Mouse (Mus musculus) lung, postnatal 25 days (tissue): Measurements from ENCODE around the gene Cdadc1.

Source experiments
- DNase-seq: peaks from one replicate; pipeline ENCODE4 v3.0.0; 2022; ENCODE audit warnings: low spot score

Cdadc1 gene

DNA sequence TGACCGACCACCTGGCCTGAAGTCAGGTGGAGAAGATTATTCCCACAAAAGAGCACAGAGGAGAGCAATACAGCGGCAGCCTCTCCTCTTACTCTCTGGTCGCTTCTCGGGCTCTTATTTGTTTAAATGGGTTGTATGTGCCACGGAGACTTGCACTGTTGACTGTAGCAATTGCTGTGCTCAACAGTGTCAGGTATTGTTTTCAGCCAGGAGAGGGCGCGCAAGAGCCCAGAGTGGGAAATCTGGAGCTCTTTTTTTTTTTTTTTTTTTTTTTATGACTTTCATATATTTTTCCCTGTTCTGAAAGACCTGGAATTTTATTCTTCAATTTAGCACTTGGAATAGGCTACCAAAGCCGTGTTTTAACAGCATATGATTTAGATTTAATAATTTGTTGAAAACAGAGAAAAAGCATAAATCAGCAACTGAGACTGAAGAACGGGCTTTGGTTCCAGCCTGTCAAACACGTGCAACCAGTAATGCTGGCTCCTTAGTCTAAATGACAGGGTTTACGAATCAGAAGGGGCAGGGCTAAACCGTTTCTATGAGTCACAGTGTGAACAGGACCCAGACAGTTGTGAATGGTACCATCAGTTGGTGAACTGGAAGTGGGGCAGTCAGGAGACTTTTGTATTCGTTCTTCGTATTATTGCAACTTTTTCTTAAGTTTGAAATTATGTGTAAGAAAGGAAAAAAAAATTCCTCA is 15.3 kb upstream of the Cdadc1 start:
- DNase-seq, result peak; percentile 43

DNA sequence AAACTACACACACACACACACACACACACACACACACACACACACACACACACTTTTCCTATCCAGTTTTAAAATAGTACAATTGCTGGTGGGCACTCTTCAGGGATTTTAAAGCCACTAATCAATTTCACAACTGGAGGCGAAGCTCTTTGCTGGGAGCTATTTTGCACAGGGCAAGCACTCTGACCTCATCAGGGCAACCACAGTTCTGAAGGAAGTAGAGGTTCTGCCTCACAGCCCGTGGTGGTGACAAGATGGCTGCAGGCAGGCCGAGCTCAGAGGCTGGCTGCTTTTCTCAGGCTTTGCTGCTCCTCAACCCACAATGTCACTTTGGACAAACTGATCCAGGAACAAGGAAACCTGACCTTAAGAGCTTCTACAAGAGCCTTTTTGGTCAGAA is 9.3 kb upstream of the Cdadc1 start:
- no peak for DNase-seq

GRCm38 (mm10) chr14:59605671-59606353 is 8.1 kb upstream of the Cdadc1 start:
- peak; percentile 55 for DNase-seq

GRCm38 (mm10) chr14:59604002-59604645 is 6.4 kb upstream of the Cdadc1 start:
- peak; percentile 52 for DNase-seq

GRCm38 (mm10) chr14:59598260-59598627 is 485 bp upstream of the Cdadc1 start:
- DNase-seq, result no peak

- DNase-seq, result no peak
Measured at GRCm38 (mm10) chr14:59594988-59595387, 2.8 kb downstream of the Cdadc1 start.

DNA sequence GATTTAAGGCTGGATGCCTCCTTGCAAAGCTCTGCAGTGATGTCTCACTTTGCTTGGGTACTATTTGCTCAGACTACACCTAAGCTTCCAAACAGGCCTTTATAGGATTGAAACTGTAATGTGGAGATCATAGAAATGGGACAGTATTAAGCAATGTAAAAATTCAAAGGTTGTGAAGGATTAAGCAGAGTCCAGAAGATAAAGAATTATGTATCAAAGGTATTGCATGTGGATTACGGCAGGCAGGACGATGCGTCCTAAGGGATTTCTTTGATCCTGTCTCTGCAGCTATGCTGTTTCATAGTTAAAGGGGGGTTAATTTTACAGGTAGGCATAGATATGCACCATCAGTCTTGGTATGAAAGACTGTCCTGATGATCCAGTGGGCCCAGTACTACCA is 5.2 kb downstream of the Cdadc1 start:
- DNase-seq, result no peak

DNA sequence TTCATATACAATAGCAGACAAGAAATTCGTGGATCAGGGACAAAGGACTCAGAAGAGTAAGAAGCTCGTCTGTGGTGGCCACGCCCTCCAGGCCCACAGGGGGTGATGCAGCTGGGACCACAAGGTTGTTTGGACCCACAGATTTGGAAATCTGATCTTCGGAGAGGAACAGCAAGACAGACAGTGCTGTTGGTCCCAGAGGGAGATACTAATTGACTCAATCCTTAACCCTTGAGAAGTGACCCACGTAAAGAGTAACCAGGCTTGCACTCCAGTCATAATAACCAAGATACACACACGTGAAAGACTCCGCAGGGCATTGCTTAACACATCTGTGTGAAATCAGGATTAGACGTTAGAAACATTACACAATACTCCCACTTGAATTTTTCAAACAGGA is 5.9 kb downstream of the Cdadc1 start:
- peak; percentile 6 for DNase-seq

- DNase-seq, result peak; percentile 7
Measured at GRCm38 (mm10) chr14:59590614-59591013, 7.1 kb downstream of the Cdadc1 start.

DNA sequence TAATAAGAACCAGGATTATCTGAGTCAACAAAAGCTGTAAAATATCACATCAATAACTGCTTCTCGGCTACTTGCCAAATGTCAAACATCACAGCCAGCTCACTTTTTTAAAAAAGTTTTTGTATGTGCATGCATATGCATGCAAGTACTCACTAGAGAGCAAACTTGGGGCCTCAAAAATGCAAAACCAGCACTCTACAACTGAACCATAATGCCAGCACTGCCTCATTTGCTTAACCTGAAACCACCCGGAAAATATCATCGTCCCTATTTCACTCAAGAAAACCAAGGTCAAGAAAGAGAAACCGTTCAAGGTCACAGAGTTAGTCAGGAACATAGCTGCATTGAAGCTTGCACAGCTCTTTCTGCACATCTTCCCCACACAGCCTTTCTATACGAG is 21.4 kb downstream of the Cdadc1 start:
- DNase-seq, result no peak

DNA sequence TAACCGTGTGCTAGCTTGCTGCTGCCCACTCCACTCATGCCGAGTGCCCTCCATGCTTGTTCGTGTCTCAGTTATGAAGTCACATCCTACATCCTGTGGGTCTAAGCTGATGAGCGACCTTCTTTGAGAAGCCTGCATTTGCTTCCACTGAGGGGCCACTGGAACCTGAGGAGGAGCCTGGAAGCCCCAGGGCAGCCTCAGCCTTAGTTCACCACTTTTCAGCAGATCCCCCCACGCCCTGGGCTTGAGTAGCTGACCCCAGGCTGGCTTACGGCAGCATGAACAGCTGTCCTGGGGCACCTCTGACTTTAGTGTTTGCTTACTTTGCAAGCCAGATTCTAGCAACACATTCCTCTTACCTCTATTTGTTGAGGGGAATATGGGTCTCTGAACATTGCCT is 31.0 kb downstream of the Cdadc1 start:
- DNase-seq, result no peak

DNA sequence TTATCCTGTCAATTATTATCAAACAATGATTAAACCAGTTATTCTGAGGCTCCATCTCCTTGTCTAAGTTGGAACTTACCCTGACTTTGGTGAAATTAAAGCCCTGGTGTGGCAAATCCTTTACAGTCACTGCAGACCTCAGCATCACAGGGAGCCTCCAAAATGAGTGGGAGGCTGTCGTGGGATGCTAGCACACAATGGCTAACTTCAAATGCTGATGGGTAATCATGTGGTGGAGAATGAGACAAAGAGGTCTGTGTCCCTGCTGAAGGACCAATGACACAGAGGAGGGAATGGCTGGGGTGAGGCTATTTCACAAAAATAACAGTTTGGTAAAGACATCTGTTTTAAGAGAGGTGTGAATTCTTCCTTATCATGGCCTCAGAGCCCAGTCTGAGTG is 39.9 kb downstream of the Cdadc1 start:
- no peak for DNase-seq

GRCm38 (mm10) chr14:59557071-59557470 is 40.7 kb downstream of the Cdadc1 start:
- DNase-seq, result no peak

GRCm38 (mm10) chr14:59555928-59556531 is 41.7 kb downstream of the Cdadc1 start:
- peak; percentile 71 for DNase-seq

DNA sequence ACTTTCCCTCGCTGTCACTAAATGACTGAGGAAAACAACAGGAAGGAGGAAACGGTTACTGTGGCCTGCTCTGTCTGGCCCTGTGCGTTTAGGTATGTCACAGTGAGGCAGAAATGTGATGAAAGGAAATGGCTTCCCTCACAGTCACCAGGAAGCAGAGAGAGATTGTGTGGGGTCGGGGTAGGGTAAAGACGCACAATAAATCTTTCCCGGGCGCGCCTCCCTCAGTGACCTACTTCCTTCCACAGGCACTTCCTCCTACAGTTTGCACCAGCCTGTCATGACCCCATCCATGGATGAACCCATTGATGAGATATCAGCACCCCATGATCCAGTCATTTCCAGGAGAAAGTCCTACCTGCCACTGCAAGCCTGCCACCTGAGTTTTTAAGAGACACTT is 42.7 kb downstream of the Cdadc1 start:
- no peak for DNase-seq

GRCm38 (mm10) chr14:59554025-59554424 is 43.7 kb downstream of the Cdadc1 start:
- no peak for DNase-seq

- DNase-seq, result no peak
Measured at GRCm38 (mm10) chr14:59551956-59552355, 45.8 kb downstream of the Cdadc1 start.

DNA sequence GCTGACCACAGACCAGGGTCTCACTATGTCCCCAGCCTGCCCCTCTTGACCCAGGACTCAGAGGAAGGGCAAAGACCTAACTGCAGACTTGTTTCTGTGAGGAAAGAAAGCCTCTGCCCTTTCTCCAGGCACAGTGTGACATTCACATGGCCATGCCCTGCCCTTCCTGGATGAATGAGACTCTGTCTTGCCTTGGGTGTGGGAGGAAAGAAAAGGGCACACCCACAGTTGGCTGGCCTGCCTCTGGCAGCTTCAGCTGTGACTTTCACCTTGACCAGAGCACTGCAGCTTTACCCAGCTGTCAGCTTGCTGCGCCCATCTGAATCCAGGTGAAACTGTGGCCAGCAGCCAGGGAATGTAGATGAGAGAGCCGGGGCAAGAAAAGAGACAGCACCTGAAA is 46.9 kb downstream of the Cdadc1 start:
- no peak for DNase-seq

- DNase-seq, result no peak
Measured at GRCm38 (mm10) chr14:59549106-59549505, 48.7 kb downstream of the Cdadc1 start.

DNA sequence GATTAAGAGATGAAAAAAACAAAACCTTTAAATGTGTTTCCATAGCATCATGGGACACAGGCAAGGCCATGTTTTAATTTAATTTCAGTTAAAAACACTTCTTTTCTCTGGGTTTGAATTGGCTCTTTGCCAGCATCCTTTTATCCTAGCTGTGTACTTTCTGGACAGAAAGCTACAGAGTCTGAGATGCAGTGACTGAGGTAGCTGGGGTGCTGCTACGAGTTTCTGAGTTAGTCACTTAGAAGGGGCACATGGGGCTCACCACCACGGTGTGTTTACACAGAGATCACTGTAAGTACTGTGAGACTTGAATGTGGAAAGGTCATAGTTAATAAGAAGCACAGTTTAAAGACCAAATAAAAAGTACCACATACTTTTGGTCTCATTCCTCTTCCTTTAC is 49.2 kb downstream of the Cdadc1 start:
- no peak for DNase-seq

DNA sequence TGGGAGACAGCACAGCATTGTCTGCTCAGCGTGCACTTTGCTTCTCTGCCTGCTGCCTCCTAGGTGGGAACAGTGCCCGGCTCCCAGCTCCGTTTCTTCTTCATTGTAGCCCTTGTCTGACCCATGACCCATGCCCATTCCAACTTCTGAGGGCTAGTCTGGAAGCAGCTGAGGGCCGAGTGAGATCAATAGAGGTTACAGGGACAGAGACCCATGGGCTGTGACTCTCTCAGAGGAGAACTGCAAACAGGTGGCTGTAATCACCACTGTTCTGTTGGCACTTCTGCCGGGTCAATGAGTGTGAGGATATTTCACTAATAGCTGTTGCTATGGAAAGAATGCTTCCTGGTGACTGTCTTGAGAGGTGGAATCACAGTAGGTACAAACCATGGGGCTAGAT is 50.2 kb downstream of the Cdadc1 start:
- no peak for DNase-seq

DNA sequence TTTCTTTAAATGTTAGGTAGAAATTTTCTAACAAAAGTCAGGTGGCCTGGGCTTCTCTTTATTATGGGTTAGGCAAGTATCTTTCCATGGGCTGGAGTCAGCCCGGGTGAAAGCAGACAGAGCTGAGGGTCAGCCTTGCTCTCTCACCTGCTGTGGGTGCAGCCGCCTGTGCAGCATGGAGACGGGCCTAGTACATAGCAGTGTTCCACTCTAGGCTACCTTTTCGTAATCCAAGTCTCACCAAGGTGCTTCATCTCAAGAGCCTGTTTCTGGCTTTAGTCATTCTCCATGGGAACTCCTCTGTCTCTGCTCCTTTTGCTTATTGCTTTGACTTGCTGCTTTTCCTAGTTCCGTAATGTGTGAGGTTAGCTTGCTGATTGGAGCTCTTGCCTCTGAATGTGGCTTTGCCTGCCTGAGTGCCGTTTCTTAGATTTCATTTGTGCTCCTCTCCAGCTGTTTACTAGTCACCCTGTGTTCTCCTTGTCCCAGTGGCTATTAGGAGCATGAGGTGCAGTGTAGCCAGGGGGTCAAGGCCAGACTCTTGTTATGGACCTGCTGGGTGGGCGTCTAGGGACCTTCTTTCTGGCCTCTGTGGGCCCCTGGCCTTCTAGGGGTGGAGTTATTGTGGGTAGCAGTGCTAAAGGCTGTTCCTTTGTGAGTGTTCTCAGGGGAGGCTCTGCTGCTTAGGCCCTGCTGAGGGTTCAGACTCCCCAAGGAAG is 51.4 kb downstream of the Cdadc1 start:
- DNase-seq, result peak; percentile 42
